Mouse (Mus musculus) WW6 (cell line): ENCODE measurements around the gene Fuom.

Experiments used
- DNase-seq: peaks from one replicate; pipeline ENCODE4 v3.0.0-alpha.2; 2013; ENCODE audit warnings: low read depth, low spot score

Gene Fuom

DNA sequence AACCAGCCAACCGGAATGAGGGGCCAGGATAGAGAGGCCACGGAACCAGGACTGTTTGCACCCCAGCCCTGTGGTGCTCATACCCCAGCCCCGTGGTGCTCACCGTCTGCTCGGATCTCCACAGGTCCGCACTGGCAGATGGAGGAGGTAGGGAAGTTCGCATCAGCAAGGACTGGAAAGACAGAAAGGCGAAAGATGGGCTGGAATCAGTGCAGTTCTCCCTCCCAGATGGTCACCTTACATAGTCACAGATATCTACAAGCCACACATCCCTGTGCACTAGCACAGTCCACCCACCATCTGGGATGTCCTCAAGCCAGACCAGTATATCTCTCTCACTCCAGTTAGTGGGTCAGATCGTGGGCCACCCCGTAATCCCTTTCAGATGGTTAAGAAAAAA lies 743 bp downstream of the Fuom start:
- no peak for DNase-seq

DNA sequence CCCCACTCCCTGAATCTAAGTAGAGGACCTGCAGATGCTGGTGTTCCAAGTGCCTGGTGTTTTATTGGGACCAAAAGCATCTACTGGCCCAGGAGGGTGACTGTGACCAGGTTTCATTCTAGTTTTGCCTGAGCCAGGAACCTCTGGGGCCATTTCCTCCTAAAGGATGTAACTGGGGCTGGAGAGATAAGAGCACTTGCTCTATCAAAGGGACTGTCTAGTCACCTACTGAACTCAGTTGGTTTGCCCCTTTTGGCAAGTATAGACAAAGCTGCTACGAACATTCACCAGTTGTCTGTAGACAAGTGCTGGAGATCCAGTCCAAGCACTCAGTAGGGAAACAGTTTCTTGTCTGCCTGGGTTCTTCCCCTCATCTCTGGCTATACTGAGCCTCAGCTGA lies 3.8 kb downstream of the Fuom start:
- no peak for DNase-seq

DNA sequence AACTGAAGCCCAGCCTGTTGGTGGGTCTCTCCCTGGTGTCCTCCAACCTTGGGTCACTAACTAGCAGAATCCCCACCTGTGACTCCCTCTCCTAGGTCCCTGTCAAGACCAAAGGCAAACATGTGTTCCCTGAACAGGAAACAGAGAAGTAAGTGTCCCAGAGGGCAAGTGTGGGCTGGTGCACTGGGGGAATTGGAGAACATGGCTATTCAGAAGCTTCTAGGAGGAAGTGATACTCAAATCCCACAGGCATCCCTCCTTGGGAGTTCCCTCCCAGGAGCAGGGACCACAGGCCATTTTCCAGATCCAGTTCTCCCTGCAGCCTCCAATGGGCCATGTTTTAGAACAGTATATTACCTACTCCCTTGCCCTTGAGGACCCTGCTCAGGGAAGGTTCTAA lies 6.2 kb downstream of the Fuom start:
- no peak for DNase-seq

DNA sequence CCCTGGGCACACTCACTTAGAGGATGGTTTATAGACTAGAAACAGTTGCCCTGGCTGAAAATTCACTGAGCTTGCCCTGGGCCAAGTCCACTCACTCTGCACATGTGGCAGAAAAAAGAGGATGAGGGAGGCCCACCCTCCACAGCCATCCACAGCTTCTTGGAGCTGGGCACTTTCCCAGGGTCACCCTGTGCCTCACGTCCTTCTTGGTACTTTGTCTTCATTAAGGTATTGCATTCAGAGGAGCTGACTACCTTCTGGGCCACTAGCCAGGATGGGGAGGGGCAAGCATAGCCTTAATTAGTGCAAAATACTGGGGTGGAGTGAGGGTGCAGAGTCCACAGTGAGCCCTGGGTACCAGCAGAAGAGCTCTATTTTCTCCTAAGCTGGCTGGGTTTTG lies 6.7 kb downstream of the Fuom start:
- no peak for DNase-seq

DNA sequence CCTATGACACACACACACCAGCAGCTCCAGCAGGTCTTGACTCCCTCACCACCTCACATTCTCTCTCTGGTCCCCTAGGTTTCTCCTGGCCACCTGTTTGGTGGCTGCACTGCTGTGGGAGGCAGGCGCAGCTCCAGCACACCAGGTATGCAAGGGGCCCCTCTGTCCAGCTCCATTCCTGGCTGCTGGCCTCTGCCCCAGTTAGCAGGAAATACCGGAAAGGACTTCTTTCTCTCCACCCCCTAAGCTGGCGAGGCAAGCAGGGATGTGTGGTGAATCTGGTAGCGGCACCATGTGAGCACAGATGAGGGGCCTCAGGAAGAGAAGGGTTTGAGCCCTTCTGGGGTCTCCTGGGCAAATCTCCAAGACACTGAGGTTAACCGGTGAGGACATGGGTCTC lies 7.3 kb downstream of the Fuom start:
- no peak for DNase-seq

DNA sequence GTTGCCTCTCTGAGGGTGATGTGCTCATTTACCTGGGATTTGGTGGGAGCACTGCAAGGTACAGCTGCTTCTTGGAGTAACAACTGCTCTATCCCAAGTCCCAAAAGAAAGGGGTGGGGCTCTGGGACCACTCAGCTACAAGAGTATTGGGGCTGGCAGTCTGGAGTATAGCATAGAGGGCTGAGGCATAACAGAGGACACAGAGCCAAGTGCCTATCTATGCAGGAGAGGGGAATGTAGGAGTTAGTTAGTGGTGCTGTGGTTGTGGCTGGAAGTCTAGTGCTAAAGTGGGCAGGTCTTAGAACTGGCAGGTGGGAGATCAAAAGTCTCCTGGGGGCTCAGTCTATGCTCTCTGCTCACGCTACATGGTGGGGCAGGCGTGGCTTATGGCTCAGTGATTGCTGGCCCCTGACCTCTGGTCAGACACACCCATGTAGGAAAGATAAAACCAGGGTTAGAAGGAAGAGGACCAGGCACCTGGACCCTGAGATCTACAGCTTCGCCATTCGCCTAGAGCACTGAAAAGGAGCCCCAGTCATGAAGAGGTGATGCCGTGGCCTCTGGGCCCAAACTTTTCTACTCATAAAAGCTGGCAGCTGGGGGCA lies 9.2 kb downstream of the Fuom start, which contains the start of gene Prap1:
Prap1 (plus strand) TSS at position 472 of the 605 bp plus-strand sequence.
- DNase-seq, result no peak

DNA sequence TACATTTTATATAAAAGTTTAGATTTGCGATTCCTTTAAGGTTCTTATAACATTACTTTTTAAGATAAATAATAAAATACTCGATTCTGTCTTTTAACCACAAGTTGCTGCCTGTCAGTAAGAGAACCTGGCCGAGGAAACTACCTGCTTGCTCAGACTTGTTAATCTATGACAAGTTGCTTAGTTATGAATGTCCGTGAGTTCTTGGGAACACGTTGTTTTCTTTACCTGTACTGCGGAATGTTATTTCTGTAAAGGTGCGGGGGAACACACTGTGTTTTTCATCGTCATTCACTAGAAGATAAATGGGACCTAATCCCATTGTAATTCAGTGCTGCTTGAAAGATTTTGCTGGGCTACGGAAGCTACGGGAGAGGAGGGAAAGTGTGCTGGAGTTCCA lies 11.6 kb downstream of the Fuom start:
- no peak for DNase-seq

DNA sequence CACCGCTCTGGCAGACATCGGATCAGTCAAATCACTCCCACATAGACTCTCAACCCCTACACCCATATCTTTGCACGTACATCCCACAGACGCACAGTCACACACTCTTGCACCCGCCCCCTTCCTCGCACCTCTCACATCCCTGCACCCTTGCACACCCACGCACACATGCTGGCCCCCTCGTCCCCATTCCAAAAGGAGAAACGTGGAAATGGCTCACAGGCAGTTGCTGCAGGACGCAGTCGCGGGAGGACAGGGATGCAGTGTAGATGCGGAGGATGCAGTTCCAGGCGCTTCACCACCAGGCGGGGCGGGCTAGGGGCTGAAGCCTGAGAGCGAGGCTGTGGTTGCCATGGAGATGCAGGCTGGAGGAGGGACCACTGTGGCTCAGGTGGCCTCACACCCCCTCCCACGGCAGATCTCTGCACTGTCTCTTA lies 20.0 kb downstream of the Fuom start, which contains the start of gene Caly:
Caly (minus strand) TSS at position 307 of the 437 bp plus-strand sequence.
- peak; percentile 73 for DNase-seq

DNA sequence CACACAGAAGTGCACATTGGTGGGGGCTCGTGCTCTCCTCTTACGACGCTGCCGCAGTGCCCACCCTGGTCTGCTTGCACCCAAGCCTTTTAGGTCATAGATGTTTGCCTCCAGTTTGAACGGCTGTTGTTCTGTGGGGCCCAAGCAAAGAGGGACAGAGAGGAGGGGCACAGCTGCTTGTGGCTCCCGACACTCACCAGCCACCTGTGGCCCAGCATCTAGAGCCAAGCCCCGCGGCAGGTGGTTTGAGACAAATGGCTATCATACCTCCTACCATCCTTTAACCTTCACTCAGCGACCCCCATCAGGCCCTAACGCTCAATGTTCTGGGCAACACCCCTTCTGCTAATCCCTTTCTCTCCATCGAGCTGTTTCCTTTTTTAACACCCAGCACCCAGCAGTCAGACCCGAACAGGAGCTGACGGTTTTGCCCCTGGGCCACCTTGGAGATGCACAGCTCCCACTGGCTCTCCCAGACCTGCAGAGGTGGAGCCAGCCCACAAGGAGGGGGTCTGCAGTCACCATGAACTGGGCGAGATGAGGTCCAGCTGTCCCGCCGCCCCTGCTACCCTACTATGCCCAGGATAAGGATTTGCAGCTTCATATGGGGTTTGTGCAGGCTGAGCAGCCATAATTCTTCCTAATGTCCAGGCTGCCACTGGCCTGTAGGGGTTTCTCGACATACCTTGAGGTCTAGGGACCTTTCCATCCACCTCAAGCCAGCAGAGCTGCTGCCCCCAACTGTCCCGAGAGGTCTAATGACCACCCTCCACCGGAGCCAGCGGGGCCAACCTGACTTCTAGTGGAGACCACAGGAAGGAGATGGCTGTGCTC lies 20.6 kb downstream of the Fuom start:
- no peak for DNase-seq

DNA sequence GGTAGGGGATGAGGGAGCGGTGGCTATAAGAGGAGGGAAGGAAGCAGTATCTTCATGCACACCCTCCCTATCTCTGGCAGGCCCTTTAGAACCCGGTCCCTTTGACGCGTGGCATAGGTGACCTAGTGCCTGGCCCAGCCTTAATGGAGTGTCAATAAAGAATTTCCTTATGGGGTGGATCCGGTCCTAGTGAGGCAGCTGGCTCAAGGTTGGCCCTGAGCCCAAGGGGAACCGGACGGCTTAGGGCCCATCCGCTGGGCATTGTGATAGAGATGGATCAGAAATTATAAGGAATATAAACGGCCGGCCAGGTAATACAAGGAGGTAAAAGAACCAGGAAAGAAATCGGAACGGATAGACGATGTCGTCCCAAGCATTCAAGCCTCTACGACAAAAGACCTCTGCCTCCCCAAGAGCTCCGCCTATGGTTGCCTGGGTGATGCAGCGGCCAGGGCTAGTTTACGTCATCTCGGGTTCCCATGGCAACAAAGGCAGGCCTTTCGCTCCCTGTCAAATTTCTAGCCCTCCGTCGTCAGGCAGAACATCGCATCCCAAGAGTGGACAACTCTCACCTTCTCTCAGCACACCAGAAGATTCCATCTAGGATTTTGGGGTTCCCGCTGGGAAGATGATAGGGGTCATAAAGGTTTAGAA lies 21.6 kb downstream of the Fuom start:
- DNase-seq, result peak; percentile 70

DNA sequence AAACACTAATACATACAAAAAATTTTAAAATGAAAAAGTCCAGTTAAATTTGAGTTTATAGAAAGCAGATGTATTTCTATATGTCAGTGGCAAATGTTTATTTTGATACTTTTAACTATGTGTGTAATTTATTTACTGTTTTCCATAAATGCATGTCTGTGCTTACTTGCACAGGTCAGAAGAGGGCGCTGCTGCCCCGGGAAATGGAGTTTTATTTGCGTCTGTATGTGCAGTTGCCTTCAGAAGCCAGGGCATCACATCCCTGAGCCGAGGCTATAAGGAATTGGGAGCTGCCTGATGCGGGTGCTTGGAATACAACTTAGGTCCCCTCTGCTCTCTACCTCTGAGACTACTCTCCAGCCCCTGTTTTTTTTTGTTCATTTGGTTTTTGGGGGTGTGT lies 23.5 kb downstream of the Fuom start:
- DNase-seq, result no peak

DNA sequence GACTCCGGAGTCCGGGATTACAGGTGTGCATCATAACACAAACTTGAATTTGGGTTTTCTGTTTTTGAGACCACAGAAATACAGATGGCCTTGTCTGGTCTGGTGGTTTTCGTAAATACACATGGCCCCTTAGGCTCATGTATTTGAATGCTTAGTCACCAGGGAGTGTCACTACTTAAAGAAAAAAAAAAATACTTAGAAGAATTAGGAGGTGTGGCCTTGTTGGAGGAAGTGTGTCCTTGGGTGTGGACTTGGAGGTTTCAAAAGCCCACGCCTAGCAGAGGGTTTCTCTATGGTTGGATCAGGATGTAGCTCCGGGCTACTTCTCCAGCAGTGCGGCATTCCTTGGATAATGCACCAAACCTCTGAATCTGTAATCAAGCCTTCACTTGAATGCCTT lies 24.5 kb downstream of the Fuom start:
- no peak for DNase-seq

DNA sequence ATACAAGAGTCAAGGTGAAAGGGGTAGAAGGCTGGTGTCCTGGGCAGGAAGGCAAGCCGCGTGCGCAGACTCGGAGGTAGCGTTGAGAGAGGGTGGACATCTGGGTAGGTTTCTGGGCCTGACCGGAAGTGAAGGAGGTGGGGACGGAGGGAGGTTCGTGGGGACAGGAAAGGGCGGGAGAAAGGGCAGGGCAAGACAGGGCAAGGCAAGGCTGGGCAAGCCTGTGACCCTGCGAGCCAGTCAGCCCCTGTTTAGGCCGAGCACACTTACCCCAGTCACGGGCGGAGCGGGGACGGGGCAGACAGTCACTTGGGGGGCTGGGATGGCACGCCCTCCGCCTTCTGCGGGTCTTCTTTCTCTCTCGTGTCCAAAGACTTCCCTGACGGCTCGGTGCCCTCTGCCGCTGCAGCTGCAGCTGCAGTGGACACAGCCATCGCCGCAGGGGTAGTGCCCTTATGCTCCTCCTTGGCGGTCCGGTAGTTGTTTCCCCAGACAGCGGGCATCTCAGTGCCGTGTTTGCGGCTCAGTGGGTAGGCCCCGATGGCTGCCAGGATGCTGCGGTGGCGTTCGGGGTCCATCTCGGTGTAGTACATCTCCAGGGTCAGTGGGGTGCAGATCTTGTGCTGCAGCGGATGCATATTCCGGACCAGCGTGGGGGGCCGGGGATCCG lies 32.1 kb downstream of the Fuom start:
- no peak for DNase-seq

DNA sequence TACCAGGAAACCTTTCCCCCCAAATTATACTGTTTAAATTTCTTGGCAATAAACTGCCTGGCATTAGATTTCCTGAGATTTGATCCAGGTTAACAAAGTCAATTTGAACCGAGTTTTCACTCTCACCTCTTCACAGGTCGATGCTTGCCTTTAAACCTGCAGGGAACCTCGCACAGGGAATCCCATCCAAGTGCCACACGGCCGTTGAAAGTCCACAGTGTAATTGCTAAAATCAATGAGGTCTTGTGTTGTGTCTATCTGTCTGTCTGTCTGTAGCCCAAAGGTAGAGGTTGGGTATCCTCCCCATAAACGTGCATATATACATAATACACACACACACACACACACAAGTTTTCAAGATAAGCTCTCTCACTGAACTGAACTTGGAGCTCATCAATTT lies 34.8 kb downstream of the Fuom start:
- no peak for DNase-seq

DNA sequence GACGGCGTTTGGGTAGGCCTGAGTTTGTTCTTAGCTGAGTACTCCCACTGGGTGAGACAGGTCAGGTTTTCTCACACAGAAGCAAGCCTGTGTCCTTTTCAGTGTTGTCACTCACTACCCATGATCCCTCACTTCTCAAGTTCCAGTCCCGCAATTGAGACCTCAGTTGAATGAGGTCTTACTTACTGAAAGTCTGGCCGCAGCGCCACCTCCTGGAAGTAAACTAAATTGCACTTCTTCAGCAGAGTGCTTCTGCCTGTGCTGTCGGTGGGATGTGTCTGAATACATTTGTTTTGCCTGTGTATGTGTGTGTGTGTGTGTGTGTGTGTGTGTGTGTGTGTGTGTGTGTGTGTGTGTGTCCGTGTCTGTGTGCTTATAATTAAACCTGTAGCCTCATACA lies 39.1 kb downstream of the Fuom start:
- DNase-seq, result no peak

DNA sequence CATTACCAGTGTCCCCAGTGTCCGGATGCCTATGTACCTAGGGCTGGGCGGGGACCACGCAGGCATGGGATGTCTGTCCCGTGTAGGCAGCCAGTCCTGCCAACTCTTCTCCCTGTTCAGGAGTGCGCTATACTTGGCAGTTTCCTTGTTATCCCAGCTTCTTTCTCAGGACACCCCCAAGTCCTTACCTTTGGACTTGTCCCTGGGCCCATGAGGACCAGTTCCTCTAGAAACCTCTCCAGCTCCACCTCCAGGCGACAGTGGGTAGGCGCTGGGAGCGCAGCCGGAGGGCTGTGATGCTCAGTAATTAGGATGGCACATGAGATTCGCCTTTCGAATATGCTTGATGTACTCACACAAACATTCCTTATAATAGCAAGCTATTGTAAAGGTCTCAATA lies 39.9 kb downstream of the Fuom start:
- no peak for DNase-seq

DNA sequence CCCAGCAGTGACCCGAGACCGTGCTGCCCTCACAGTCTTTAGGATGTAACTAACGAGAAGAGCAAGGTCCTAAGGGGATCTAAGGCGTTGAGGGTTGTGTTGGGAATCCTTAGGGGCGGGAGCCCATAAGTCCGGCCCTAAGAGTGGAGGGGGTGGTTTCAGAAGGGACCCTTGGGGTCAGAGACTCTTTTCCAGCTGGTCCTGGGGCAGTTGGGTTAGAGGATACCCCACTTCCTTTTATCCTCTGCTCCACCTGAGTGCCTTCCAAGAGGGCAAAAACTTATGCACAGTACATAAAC lies 40.5 kb downstream of the Fuom start:
- no peak for DNase-seq

DNA sequence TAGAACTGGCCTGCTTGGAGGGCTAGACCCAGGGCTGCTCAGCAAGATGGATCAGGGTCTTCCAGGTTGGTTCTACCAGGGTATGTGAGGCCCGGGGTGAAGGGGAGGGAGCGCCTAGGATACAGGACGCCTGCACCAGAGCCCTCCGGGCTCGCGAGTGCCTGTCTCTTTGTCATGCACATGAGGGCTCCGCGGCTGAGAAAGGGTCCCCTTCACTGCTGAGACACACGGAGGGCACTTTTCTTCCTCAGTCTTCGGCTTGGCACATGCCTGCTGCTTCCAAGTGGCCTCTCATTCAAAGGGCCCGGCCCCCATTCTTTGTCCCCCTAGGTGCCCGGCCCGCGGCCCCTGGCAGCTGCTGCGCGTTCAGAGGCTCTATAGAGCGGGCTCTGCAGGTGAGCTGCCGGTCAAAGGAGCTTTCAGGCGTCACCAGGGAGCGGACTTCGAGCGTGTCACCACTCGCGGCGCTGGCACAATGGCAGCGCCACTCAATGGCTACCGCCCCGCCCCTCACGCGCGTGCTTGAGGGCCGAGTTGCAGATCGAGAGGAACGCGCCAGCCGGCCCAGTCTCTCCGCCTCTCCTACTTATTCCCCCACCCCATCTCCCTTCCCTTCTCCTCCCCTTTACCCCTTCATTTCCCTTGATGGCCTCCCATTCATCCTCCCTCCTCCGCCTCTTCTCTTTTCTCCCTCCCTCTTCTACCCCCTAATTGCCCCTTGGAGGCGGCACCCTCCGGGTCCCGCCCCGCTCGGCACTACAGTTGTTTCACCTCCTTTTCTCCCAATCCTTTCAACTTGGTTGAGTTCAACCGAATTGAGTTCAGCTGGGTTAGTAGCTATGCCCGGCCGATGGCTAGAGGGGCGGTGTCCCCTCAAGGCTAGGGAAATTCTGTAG lies 41.1 kb downstream of the Fuom start:
- no peak for DNase-seq

DNA sequence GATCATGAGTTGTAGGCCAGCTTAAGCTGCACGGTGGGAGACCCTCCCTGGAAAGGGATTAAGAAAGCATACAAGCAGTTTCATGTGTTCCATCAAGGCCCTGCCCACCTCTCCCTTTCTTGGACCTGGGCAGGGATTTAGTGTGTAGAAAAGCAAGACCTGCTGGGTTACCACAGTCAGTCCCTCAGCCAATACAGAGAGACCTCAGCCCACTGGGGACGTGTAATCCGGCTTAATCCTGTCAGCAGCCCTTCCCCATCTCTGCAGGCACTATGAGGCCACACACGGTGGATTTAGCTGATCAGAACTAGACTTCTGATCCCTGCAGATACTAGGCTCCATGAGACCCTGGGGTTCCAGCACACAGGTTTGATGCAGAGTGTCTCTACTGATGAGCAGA lies 42.6 kb downstream of the Fuom start:
- no peak for DNase-seq

DNA sequence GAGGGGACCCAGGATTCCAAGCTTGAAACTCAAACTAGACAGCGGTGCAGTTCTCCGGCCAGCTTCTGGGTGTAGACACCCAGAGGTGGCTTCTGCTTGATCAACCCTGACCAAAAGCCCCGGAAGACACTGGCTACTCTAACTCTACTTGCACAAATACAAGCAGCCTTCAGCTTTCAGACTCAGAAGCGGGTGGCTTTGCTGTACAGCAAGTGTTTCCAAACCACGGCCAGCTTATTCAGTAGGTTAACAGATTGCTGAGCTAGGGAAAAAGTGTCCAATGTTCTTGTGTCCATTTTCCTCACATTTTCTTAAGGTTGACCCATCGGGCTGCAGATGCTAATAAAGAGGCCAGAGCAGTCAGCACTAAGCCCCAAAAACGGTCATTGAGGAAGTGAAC lies 43.7 kb downstream of the Fuom start:
- no peak for DNase-seq
